Comparison of ENCODE assay signal across 26 mouse cellular contexts in the genomic region with DNA sequence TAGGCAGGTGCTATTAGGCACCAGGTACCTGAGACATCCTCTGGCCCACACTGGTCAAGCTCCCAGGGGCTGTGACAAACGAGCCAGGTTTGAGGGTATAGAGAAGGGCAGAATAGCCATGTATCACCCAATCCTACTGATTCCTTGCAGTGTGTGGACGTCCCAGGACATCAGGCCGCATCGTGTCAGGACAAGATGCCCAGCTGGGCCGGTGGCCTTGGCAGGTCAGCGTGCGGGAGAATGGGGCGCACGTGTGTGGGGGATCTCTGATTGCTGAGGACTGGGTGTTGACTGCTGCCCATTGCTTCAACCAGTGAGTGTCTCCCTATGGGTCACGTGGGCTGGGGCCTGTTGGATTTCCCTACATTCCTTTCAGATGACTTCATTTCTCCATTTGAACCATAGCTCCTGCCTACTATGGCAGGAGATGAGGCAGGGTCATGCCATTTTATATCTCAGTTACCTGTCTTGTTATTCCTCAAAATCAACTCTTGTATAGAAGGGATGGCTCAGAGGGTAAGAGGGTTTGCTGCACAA. TPM values are rescaled to one million over a fixed set of nuclear protein-coding genes. Genes with fewer than 3 reads are reported as not detected.
DNase-seq lines count a peak whose midpoint lies in the region; ATAC-seq and TF ChIP-seq lines count a peak whose summit lies in the region.
"Had no signal": no experiment of that assay in that cellular context is flagged by ENCODE, and none has a peak within 500 bp of the region (broad histone marks: within the 10 kb centered on the region; RNA-seq: fewer than 3 reads in every experiment).

No protein-coding gene starts in this region.

- H3K36me3 ChIP-seq in heart, embryonic 12.5 days, result no peaks in the 10 kb centered on the region
- no peaks in the 10 kb centered on the region for H3K36me3 ChIP-seq in heart, embryonic 10.5 days
- H3K36me3 ChIP-seq in heart, postnatal 0 days (replicated peaks; ENCODE audit: control insufficient read depth, insufficient read depth, low read length), result no peaks in the 10 kb centered on the region
- peaks cover 26% of the 10 kb centered on the region for H3K36me3 ChIP-seq in small intestine, adult 2 months (ENCODE audit: control insufficient read depth, insufficient read depth, low read length)
- H3K36me3 ChIP-seq in forebrain, embryonic 12.5 days (replicated peaks), result no peaks in the 10 kb centered on the region
- H3K36me3 ChIP-seq: embryonic facial prominence, embryonic 13.5 days; G1E; heart, embryonic 13.5 days; hindbrain, embryonic 13.5 days had no signal

- no peak overlapping the region for H3K4me2 ChIP-seq in heart, embryonic 12.5 days
- no peak overlapping the region for H3K4me2 ChIP-seq in heart, postnatal 0 days (ENCODE audit: low read depth, low read length)
- H3K4me2 ChIP-seq in forebrain, embryonic 12.5 days, result no peak overlapping the region
- H3K4me2 ChIP-seq: embryonic facial prominence, embryonic 13.5 days; forebrain, embryonic 13.5 days; heart, embryonic 13.5 days; hindbrain, embryonic 13.5 days had no signal

- H3K27ac ChIP-seq in heart, embryonic 12.5 days (ENCODE audit: poor library complexity, severe bottlenecking), result no peak overlapping the region
- no peak overlapping the region; the same call in 1 of the 2 replicates for H3K27ac ChIP-seq in heart, embryonic 10.5 days
- no peak overlapping the region for H3K27ac ChIP-seq in heart, postnatal 0 days (ENCODE audit: low read depth)
- H3K27ac ChIP-seq in small intestine, adult 2 months (ENCODE audit: insufficient read depth, low read depth, low read length), result peak overlapping the region; percentile 93
- no peak overlapping the region for H3K27ac ChIP-seq in forebrain, embryonic 12.5 days
- H3K27ac ChIP-seq: embryonic facial prominence, embryonic 13.5 days; forebrain, embryonic 13.5 days; heart, embryonic 13.5 days; hindbrain, embryonic 13.5 days; hindbrain, postnatal 0 days had no signal

- DNase-seq in heart, embryonic 10.5 days (ENCODE audit: low spot score), result no peak
- DNase-seq in heart, postnatal 0 days (ENCODE audit: low spot score), result peak; percentile 17
- DNase-seq in heart, postnatal 4 days, result no peak
- peak; percentile 49 for DNase-seq in NIH3T3 (ENCODE audit: low read depth)
- DNase-seq: adrenal gland, adult 2 months; adrenal gland, postnatal 25 days; cerebellum, adult 18-20 months; cerebellum, adult 9-11 months; cerebellum, postnatal 36 days; forebrain, postnatal 0 days; gastrocnemius, postnatal 14 days; kidney, adult 8-10 months had no signal

- TF ChIP-seq POLR2A in small intestine, adult 2 months (IDR thresholded peaks at IDR 0.05; ENCODE audit: low read depth, low read length), result no peak

- TF ChIP-seq EP300 in heart, postnatal 0 days (IDR thresholded peaks at IDR 0.05; ENCODE audit: low read depth), result no peak

- ATAC-seq in heart, embryonic 12.5 days (ENCODE audit: insufficient number of reproducible peaks, low FRiP score), result 0 out of 2 replicates have a peak, but pooled peaks have one; percentile 13
- peak; percentile 72 for ATAC-seq in heart, postnatal 0 days (ENCODE audit: insufficient read depth, low read depth)
- no peak for ATAC-seq in forebrain, embryonic 12.5 days (ENCODE audit: low FRiP score)
- no peak for ATAC-seq in megakaryocyte progenitor cell, adult 5-6 weeks (replicated peaks; ENCODE audit: poor library complexity)
- ATAC-seq: CD4-positive, CD25-positive, alpha-beta regulatory T cell, adult 4 months; forebrain, embryonic 13.5 days; forebrain, postnatal 0 days; hindbrain, postnatal 0 days had no signal

- peaks cover 9% of the 10 kb centered on the region for H3K4me1 ChIP-seq in heart, embryonic 12.5 days (replicated peaks)
- H3K4me1 ChIP-seq in heart, embryonic 10.5 days, result peaks cover 4% of the 10 kb centered on the region; the same call in 1 of the 2 replicates
- peaks cover 3% of the 10 kb centered on the region; the same call in 1 of the 2 replicates for H3K4me1 ChIP-seq in heart, postnatal 0 days (ENCODE audit: control insufficient read depth, insufficient read depth)
- peaks cover 13% of the 10 kb centered on the region for H3K4me1 ChIP-seq in small intestine, adult 2 months (ENCODE audit: control insufficient read depth, insufficient read depth, insufficient read length, low read length)
- no peaks in the 10 kb centered on the region for H3K4me1 ChIP-seq in forebrain, embryonic 12.5 days
- H3K4me1 ChIP-seq: embryonic facial prominence, embryonic 13.5 days; forebrain, embryonic 13.5 days; hindbrain, embryonic 13.5 days had no signal

- no peak overlapping the region for H3K9ac ChIP-seq in heart, embryonic 12.5 days
- no peak overlapping the region for H3K9ac ChIP-seq in heart, postnatal 0 days (replicated peaks; ENCODE audit: low read depth, low read length)
- no peak overlapping the region for H3K9ac ChIP-seq in forebrain, embryonic 12.5 days
- H3K9ac ChIP-seq: embryonic facial prominence, embryonic 13.5 days; forebrain, embryonic 13.5 days; forebrain, postnatal 0 days; heart, embryonic 13.5 days; hindbrain, embryonic 13.5 days had no signal

- TF ChIP-seq CTCF in heart, postnatal 0 days (IDR thresholded peaks at IDR 0.05; ENCODE audit: low read depth), result no peak
- no peak for TF ChIP-seq CTCF in small intestine, adult 2 months (IDR thresholded peaks at IDR 0.05; ENCODE audit: extremely low read depth, insufficient read length, insufficient replicate concordance, low read depth, low read length)

- 0 out of 2 replicates have a peak, but pooled peaks cover 3% of the 10 kb centered on the region for H3K9me3 ChIP-seq in heart, embryonic 12.5 days (replicated peaks)
- H3K9me3 ChIP-seq in heart, embryonic 10.5 days, result no peaks in the 10 kb centered on the region
- no peaks in the 10 kb centered on the region for H3K9me3 ChIP-seq in heart, postnatal 0 days (replicated peaks; ENCODE audit: control insufficient read depth, low read length)
- no peaks in the 10 kb centered on the region for H3K9me3 ChIP-seq in forebrain, embryonic 12.5 days
- H3K9me3 ChIP-seq: embryonic facial prominence, embryonic 13.5 days; forebrain, embryonic 13.5 days; G1E; heart, embryonic 13.5 days; hindbrain, embryonic 13.5 days had no signal

- peaks cover under 1% of the 10 kb centered on the region; the same call in 1 of the 2 replicates for H3K27me3 ChIP-seq in heart, embryonic 12.5 days (replicated peaks)
- H3K27me3 ChIP-seq in heart, embryonic 10.5 days (ENCODE audit: insufficient read depth, poor library complexity, severe bottlenecking), result peaks cover 9% of the 10 kb centered on the region; the same call in 1 of the 2 replicates
- no peaks in the 10 kb centered on the region for H3K27me3 ChIP-seq in heart, postnatal 0 days (ENCODE audit: control insufficient read depth, insufficient read depth, low read length)
- no peaks in the 10 kb centered on the region for H3K27me3 ChIP-seq in small intestine, adult 2 months (ENCODE audit: control insufficient read depth, insufficient read depth, low read length)
- H3K27me3 ChIP-seq in forebrain, embryonic 12.5 days, result no peaks in the 10 kb centered on the region; the same call in 1 of the 2 replicates
- H3K27me3 ChIP-seq: embryonic facial prominence, embryonic 13.5 days; forebrain, embryonic 13.5 days; hindbrain, embryonic 13.5 days had no signal

- WGBS in heart, embryonic 12.5 days, result 70% methylated on average over 10 of the region's 10 CpGs
- 72% methylated on average over 10 of the region's 10 CpGs for WGBS in heart, embryonic 10.5 days
- 43% methylated on average over 10 of the region's 10 CpGs for WGBS in heart, postnatal 0 days
- WGBS in small intestine, adult 2 months, result 69% methylated on average over 10 of the region's 10 CpGs
- WGBS in forebrain, embryonic 12.5 days, result 89% methylated on average over 10 of the region's 10 CpGs

- H3K4me3 ChIP-seq in heart, embryonic 12.5 days, result no peak overlapping the region
- H3K4me3 ChIP-seq in heart, embryonic 10.5 days, result no peak overlapping the region
- no peak overlapping the region for H3K4me3 ChIP-seq in heart, postnatal 0 days (ENCODE audit: low read depth, low read length)
- peak overlapping the region; percentile 68 for H3K4me3 ChIP-seq in small intestine, adult 2 months (ENCODE audit: low read depth, low read length)
- H3K4me3 ChIP-seq in forebrain, embryonic 12.5 days (replicated peaks), result no peak overlapping the region
- H3K4me3 ChIP-seq: embryonic facial prominence, embryonic 13.5 days; forebrain, embryonic 13.5 days; heart, embryonic 13.5 days; hindbrain, embryonic 13.5 days had no signal

RNA-seq across cellular contexts. Expression of a gene that starts 10.3 kb away (rescaled TPM):
- polyA plus RNA-seq in heart, embryonic 12.5 days (2016; fragmentation: Nextera tagmentation; extraction: Ambion mirVana), result 0.36 TPM in 1 of 2 replicates, not detected in the other
- 0.41 and 1.5 TPM in 2 replicates for polyA plus RNA-seq in heart, embryonic 10.5 days (2016; fragmentation: Nextera tagmentation; extraction: Ambion mirVana)
- total RNA-seq in heart, postnatal 0 days (2014; rRNA removed; ENCODE audit: low replicate concordance), result not detected in 2 replicates
- polyA plus RNA-seq in heart, postnatal 0 days (2015; fragmentation: Nextera tagmentation; extraction: Ambion mirVana), result not detected in 2 replicates
- not detected for total RNA-seq in heart, postnatal 4 days (2021)
- polyA plus RNA-seq in small intestine, adult 2 months (2012; rRNA removed), result 0.56 and 3.4 TPM in 2 replicates
- polyA plus RNA-seq in forebrain, embryonic 12.5 days (2016; fragmentation: Nextera tagmentation; extraction: Ambion mirVana), result 1.3 and 3.0 TPM in 2 replicates
- total RNA-seq in megakaryocyte progenitor cell, adult 5-6 weeks (2015), result 0.35 TPM in 1 of 2 replicates, not detected in the other
- not detected in 2 replicates for total RNA-seq in megakaryocyte progenitor cell, adult 5-6 weeks (2017)
- total RNA-seq: G1E; gastrocnemius, adult 18-20 months; hematopoietic stem cell, adult 5-6 weeks had no signal
- polyA plus RNA-seq: G1E had no signal

RNA-seq across cellular contexts. Expression of a gene that starts 10.6 kb away (rescaled TPM):
- polyA plus RNA-seq in heart, embryonic 12.5 days (2016; fragmentation: Nextera tagmentation; extraction: Ambion mirVana), result not detected in 2 replicates
- polyA plus RNA-seq in heart, embryonic 10.5 days (2016; fragmentation: Nextera tagmentation; extraction: Ambion mirVana), result not detected in 2 replicates
- total RNA-seq in heart, postnatal 0 days (2014; rRNA removed; ENCODE audit: low replicate concordance), result not detected in 2 replicates
- not detected in 2 replicates for polyA plus RNA-seq in heart, postnatal 0 days (2015; fragmentation: Nextera tagmentation; extraction: Ambion mirVana)
- total RNA-seq in heart, postnatal 4 days (2021), result not detected
- 166 and 292 TPM in 2 replicates for polyA plus RNA-seq in small intestine, adult 2 months (2012; rRNA removed)
- not detected in 2 replicates for polyA plus RNA-seq in forebrain, embryonic 12.5 days (2016; fragmentation: Nextera tagmentation; extraction: Ambion mirVana)
- not detected in 2 replicates for total RNA-seq in megakaryocyte progenitor cell, adult 5-6 weeks (2015)
- total RNA-seq in megakaryocyte progenitor cell, adult 5-6 weeks (2017), result not detected in 2 replicates
- total RNA-seq: adrenal gland, adult 2 months; adrenal gland, postnatal 25 days; gastrocnemius, adult 18-20 months; gastrocnemius, postnatal 14 days; hematopoietic stem cell, adult 5-6 weeks; hindbrain, postnatal 0 days had no signal
- polyA plus RNA-seq: adrenal gland, adult 2 months; CD4-positive, CD25-positive, alpha-beta regulatory T cell, adult 4 months; embryonic facial prominence, embryonic 13.5 days; forebrain, embryonic 13.5 days; G1E; hindbrain, embryonic 13.5 days had no signal

RNA-seq across cellular contexts. Expression of a gene that starts 13.6 kb away (rescaled TPM):
- not detected in 2 replicates for polyA plus RNA-seq in heart, embryonic 12.5 days (2016; fragmentation: Nextera tagmentation; extraction: Ambion mirVana)
- not detected in 2 replicates for polyA plus RNA-seq in heart, embryonic 10.5 days (2016; fragmentation: Nextera tagmentation; extraction: Ambion mirVana)
- not detected in 2 replicates for total RNA-seq in heart, postnatal 0 days (2014; rRNA removed; ENCODE audit: low replicate concordance)
- not detected in 2 replicates for polyA plus RNA-seq in heart, postnatal 0 days (2015; fragmentation: Nextera tagmentation; extraction: Ambion mirVana)
- not detected for total RNA-seq in heart, postnatal 4 days (2021)
- polyA plus RNA-seq in small intestine, adult 2 months (2012; rRNA removed), result not detected in 2 replicates
- not detected in 2 replicates for polyA plus RNA-seq in forebrain, embryonic 12.5 days (2016; fragmentation: Nextera tagmentation; extraction: Ambion mirVana)
- total RNA-seq in megakaryocyte progenitor cell, adult 5-6 weeks (2015), result not detected in 2 replicates
- total RNA-seq in megakaryocyte progenitor cell, adult 5-6 weeks (2017), result not detected in 2 replicates
- total RNA-seq: adrenal gland, adult 2 months; adrenal gland, postnatal 25 days; forebrain, postnatal 0 days; G1E; gastrocnemius, adult 18-20 months; gastrocnemius, postnatal 14 days; hematopoietic stem cell, adult 5-6 weeks; hindbrain, postnatal 0 days had no signal
- polyA plus RNA-seq: adrenal gland, adult 2 months; CD4-positive, CD25-positive, alpha-beta regulatory T cell, adult 4 months; embryonic facial prominence, embryonic 13.5 days; forebrain, embryonic 13.5 days; forebrain, postnatal 0 days; G1E; heart, embryonic 13.5 days; hindbrain, embryonic 13.5 days; hindbrain, postnatal 0 days; intestine, embryonic 14.5 days had no signal

RNA-seq across cellular contexts. Expression of a gene that starts 18.4 kb away (rescaled TPM):
- polyA plus RNA-seq in heart, embryonic 12.5 days (2016; fragmentation: Nextera tagmentation; extraction: Ambion mirVana), result not detected in 2 replicates
- not detected in 2 replicates for polyA plus RNA-seq in heart, embryonic 10.5 days (2016; fragmentation: Nextera tagmentation; extraction: Ambion mirVana)
- not detected in 2 replicates for total RNA-seq in heart, postnatal 0 days (2014; rRNA removed; ENCODE audit: low replicate concordance)
- not detected in 2 replicates for polyA plus RNA-seq in heart, postnatal 0 days (2015; fragmentation: Nextera tagmentation; extraction: Ambion mirVana)
- not detected for total RNA-seq in heart, postnatal 4 days (2021)
- polyA plus RNA-seq in small intestine, adult 2 months (2012; rRNA removed), result 0.27 and 0.77 TPM in 2 replicates
- 0.14 TPM in 1 of 2 replicates, not detected in the other for polyA plus RNA-seq in forebrain, embryonic 12.5 days (2016; fragmentation: Nextera tagmentation; extraction: Ambion mirVana)
- total RNA-seq in megakaryocyte progenitor cell, adult 5-6 weeks (2015), result not detected in 2 replicates
- not detected in 2 replicates for total RNA-seq in megakaryocyte progenitor cell, adult 5-6 weeks (2017)
- total RNA-seq: adrenal gland, adult 2 months; adrenal gland, postnatal 25 days; forebrain, postnatal 0 days; gastrocnemius, adult 18-20 months; gastrocnemius, postnatal 14 days; hindbrain, postnatal 0 days had no signal
- polyA plus RNA-seq: CD4-positive, CD25-positive, alpha-beta regulatory T cell, adult 4 months; forebrain, embryonic 13.5 days; forebrain, postnatal 0 days; G1E; heart, embryonic 13.5 days; hindbrain, postnatal 0 days had no signal

RNA-seq across cellular contexts. Expression of a gene that starts 25.4 kb away (rescaled TPM):
- polyA plus RNA-seq in heart, embryonic 12.5 days (2016; fragmentation: Nextera tagmentation; extraction: Ambion mirVana), result 878 and 903 TPM in 2 replicates
- 907 and 984 TPM in 2 replicates for polyA plus RNA-seq in heart, embryonic 10.5 days (2016; fragmentation: Nextera tagmentation; extraction: Ambion mirVana)
- 767 and 972 TPM in 2 replicates for total RNA-seq in heart, postnatal 0 days (2014; rRNA removed; ENCODE audit: low replicate concordance)
- 1,036 and 1,119 TPM in 2 replicates for polyA plus RNA-seq in heart, postnatal 0 days (2015; fragmentation: Nextera tagmentation; extraction: Ambion mirVana)
- total RNA-seq in heart, postnatal 4 days (2021), result 100 to 1,000 TPM; 413 to 427 TPM
- 352 and 591 TPM in 2 replicates for polyA plus RNA-seq in small intestine, adult 2 months (2012; rRNA removed)
- 1,039 and 1,118 TPM in 2 replicates for polyA plus RNA-seq in forebrain, embryonic 12.5 days (2016; fragmentation: Nextera tagmentation; extraction: Ambion mirVana)
- 262 and 312 TPM in 2 replicates for total RNA-seq in megakaryocyte progenitor cell, adult 5-6 weeks (2015)
- total RNA-seq in megakaryocyte progenitor cell, adult 5-6 weeks (2017), result 108 and 112 TPM in 2 replicates

Comparison
In these comparisons a context has a peak if more than half of its experiments do, and no peak if none do; other contexts are left out.
1. DNase-seq: peak in heart, postnatal 0 days (single experiment) and NIH3T3 (single experiment); none in heart, embryonic 10.5 days (single experiment) and heart, postnatal 4 days (single experiment).
2. ATAC-seq: peak in heart, embryonic 12.5 days (single experiment) and heart, postnatal 0 days (single experiment); none in forebrain, embryonic 12.5 days (single experiment) and megakaryocyte progenitor cell, adult 5-6 weeks (single experiment).
3. RNA of a gene that starts 10.6 kb away (polyA plus RNA-seq): 166 to 292 TPM in small intestine, adult 2 months; not detected in heart, postnatal 0 days, not detected in heart, embryonic 12.5 days, not detected in heart, embryonic 10.5 days and not detected in forebrain, embryonic 12.5 days; every median in the first group is over 100 times any median in the second.